In the genomic region with DNA sequence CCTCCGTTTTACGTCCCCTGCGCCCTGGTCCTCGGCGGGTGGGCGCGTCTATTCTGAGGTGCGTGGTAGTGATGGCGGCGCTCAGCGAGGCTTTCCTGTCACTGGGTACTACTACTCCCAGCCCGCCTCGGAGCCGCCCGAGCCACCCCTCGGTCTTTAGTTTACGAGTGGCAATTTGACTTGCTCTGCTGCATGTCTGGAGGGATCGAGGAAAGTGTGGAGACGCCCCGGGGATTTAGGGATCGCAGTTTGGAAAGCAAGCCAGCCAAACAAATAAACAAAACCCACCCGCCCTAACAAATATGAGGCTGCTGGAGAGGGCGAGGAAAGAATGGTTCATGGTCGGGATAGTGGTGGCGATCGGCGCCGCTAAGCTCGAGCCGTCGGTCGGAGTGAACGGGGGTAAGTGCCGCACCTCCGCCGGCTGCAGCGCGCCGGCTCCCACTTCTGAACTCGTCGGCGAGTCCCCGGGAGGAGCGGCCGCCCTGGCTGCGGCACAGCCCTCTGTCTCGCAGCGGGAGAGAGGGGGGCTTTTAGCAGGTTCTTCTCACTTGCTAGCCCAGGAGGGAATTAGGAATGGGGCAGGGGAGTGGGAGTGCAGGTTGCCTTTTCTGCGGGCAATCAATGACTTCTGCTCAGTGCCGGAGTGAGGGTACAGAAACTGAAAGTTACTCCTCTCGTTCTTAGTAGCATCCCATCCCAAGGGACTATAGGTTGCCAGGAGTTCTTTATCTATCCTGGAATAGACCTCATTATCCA, we compare ENCODE assay signal across 8 mouse cellular contexts. TPM values are rescaled to one million over a fixed set of nuclear protein-coding genes. Genes with fewer than 3 reads are reported as not detected.
DNase-seq lines count a peak whose midpoint lies in the region; ATAC-seq lines count a peak whose summit lies in the region.

A gene (plus strand): TSS at position 74 of the 759 bp plus-strand sequence.

- DNase-seq in adipocyte (ENCODE audit: low spot score): peak; percentile 86
- peak; percentile 93 for DNase-seq in embryo, embryonic 10 days (ENCODE audit: low spot score)
- DNase-seq in gastrocnemius, postnatal 10 days: peak; percentile 79
- DNase-seq in induced T-regulatory cell, adult 2 months (ENCODE audit: low read depth): peak; percentile 90
- DNase-seq in left cerebral cortex, postnatal 14 days (ENCODE audit: low spot score in 2 of 2): peak; percentile 92 to 93
- peak; percentile 91 for DNase-seq in right cerebral cortex, postnatal 14 days
- DNase-seq in urinary bladder, postnatal 25 days (ENCODE audit: low spot score): peak; percentile 73

- ATAC-seq in megakaryocyte-erythroid progenitor cell, adult 5-6 weeks (replicated peaks; ENCODE audit: low FRiP score, low TSS enrichment, poor library complexity, severe bottlenecking): peak; percentile 84

- intact Hi-C loops in left cerebral cortex, postnatal 14 days (cut with DNase I): loop anchor here (10.0 kb wide), 1 partner anchor 135 kb away; no protein-coding TSS in a partner anchor

RNA-seq across cellular contexts. Expression of the gene that starts here (rescaled TPM):
- 10 to 100 TPM; 10.1 to 11.0 TPM for total RNA-seq in gastrocnemius, postnatal 10 days (2021)
- 10 to 100 TPM in 1 of 2 experiments, 1 to 10 TPM in 1; 5.6 to 12.0 TPM for total RNA-seq in left cerebral cortex, postnatal 14 days (2021)
- total RNA-seq in megakaryocyte-erythroid progenitor cell, adult 5-6 weeks (2014; fragmentation: Nextera tagmentation): 17.1 and 19.2 TPM in 2 replicates
- 11.0 and 13.5 TPM in 2 replicates for total RNA-seq in megakaryocyte-erythroid progenitor cell, adult 5-6 weeks (2017)

Comparison
In these comparisons a context has a peak if more than half of its experiments do, and no peak if none do; other contexts are left out.
1. Peak in every context shown above with its lines: DNase-seq and ATAC-seq.